Comparison of ENCODE assay signal across 12 mouse cellular contexts in the genomic region with DNA sequence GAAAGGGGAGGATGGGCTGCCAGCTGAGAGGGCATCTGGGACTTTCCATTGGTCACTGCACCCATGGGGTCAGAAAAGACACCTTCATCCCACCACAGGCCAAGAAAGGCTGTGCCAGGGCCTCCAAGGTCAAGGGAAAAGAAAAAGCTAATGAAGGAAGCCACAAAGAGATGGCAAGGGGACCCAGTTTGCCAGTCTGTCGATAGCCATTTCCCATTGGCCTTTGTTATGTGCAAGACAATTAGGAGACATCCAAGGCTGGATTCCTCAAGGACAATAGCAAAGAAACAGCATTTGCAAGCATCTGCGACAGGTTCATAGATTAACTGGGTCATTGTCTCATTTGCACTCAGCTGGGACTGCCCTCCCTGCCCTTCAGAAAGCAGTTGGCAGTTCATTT.
"Had no signal": no experiment of that assay in that cellular context is flagged by ENCODE, and none has a peak within 500 bp of the region (broad histone marks: within the 10 kb centered on the region; RNA-seq: fewer than 3 reads in every experiment).

No protein-coding gene starts in this region.

- DNase-seq: kidney, postnatal 10 days; lung, adult 2 months; lung, postnatal 36 days; midbrain, embryonic 14.5 days; right cerebral cortex, postnatal 14 days; thymus, adult 2 months; thymus, postnatal 25 days had no signal

- H3K4me1 ChIP-seq: limb, embryonic 10.5 days; neural tube, embryonic 12.5 days; stomach, embryonic 15.5 days had no signal

- H3K4me3 ChIP-seq: left cerebral cortex, adult 2 months; limb, embryonic 10.5 days; liver, embryonic 15.5 days; neural tube, embryonic 12.5 days; stomach, embryonic 15.5 days had no signal

- H3K9me3 ChIP-seq: limb, embryonic 10.5 days; liver, embryonic 15.5 days; neural tube, embryonic 12.5 days; stomach, embryonic 15.5 days had no signal

- H3K27ac ChIP-seq: left cerebral cortex, adult 2 months; limb, embryonic 10.5 days; liver, embryonic 15.5 days; neural tube, embryonic 12.5 days; stomach, embryonic 15.5 days had no signal

- H3K27me3 ChIP-seq: liver, embryonic 15.5 days; neural tube, embryonic 12.5 days; stomach, embryonic 15.5 days had no signal

- H3K36me3 ChIP-seq: limb, embryonic 10.5 days; liver, embryonic 15.5 days; neural tube, embryonic 12.5 days; stomach, embryonic 15.5 days had no signal
